Mouse (Mus musculus): ENCODE results near the gene Smg7.

Gene Smg7

GRCm38 (mm10) chr1:152840343-152840742, 62.1 kb downstream of the Smg7 start:
- no peak for DNase-seq (ENCODE audit: low read depth, low spot score)

DNA sequence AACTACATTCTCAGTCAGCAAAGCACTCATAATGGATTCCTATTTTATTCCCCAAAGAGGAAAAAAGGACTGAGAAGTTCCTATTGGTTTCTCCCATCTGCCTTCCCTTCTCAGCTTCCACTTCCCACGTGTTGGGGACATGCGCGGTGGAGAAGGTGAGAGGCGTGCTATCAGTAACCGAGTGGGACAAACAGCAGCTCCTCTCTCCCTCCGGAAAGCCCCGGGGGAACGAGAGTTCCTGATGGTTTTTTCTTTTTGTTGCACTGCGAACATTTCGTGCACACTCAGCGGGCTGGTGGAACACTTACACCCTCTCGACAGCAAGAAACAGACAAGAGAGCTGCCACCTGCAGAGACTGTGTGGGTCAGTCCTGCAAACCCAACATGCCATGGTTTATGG, 63.6 kb downstream of the Smg7 start:
- DNase-seq (ENCODE audit: low read depth, low spot score), result no peak

GRCm38 (mm10) chr1:152838026-152838702, 64.3 kb downstream of the Smg7 start:
- DNase-seq (ENCODE audit: low read depth, low spot score), result no peak

DNA sequence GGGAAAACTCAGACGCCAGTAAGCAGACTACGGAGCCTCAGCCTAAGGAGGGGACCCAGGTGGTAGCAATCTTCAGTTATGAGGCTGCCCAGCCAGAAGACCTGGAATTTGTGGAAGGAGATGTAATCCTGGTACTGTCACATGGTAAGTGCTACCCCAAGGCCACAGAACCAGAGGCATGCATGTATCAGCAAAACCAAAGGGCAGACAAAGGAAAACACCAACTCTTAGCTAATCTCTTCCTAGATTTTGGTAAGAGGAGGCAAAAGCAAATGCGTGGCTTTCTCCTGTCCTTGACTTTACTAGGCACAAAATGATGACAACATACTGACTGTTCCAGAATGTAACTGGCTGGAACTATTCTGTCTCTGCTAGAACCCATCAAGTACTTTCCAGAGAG, 67.4 kb downstream of the Smg7 start:
- no peak for DNase-seq (ENCODE audit: low read depth, low spot score)

DNA sequence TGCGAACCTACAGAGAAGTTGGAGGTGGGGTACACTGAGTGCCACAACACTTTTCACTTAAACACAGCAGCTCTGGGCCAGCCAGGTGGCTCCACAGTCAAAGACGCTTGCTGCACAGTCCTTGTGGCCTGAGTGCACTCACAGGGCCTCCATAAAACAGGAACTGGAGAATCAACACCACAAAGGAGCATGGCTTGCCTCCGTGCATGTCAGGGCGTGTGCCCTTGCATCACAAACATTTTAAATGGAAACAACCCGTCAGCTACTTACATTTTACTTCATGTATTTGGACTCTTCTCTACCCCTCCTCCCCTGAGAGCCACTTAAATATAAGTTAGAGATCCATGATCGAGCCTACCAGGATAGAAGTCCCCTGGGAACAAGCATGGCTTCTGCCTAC, 70.1 kb downstream of the Smg7 start:
- peak; percentile 55 for DNase-seq (ENCODE audit: low read depth, low spot score)

- no peak for DNase-seq (ENCODE audit: low read depth, low spot score)
These were observed 70.8 kb downstream of the Smg7 start for GRCm38 (mm10) chr1:152831619-152832018.

DNA sequence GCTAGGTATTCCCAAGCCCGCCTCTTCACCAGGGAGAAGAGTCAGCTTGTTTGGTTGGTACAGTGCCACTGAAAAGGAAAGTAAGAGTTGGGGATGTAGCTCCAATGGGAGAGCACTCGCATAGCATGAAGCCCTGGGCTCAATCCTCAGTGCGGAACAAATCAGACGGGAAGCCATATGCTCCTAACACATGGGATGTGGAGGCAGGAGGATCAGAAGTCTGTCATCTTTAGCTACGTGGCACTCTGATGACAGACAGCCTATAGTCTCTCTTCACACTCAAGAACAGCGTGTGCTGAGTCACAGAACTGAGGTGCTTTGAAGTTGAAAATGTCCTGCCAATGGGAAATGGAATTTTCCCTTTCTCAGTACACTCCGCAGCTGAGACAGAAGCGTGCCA, 71.4 kb downstream of the Smg7 start:
- no peak for DNase-seq (ENCODE audit: low read depth, low spot score)

DNA sequence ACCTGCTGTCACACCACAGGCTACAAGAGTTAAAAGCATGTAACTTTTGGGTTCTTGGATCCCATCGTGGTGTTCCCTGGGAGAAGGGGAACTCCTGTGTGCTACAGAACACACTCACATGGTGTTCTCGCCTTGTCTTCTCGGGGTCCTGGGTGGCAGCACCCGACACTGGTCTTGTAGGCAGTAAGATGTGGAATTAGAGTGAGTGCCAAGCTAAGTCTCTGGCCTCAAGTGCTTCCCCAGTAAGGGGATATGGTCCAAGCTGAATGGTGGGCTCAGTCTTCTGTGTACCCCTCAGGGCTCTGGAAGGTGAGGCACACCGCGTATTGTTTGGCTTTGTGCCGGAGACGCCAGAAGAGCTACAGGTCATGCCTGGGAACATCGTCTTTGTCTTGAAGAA, 72.4 kb downstream of the Smg7 start:
- no peak for DNase-seq (ENCODE audit: low read depth, low spot score)

DNA sequence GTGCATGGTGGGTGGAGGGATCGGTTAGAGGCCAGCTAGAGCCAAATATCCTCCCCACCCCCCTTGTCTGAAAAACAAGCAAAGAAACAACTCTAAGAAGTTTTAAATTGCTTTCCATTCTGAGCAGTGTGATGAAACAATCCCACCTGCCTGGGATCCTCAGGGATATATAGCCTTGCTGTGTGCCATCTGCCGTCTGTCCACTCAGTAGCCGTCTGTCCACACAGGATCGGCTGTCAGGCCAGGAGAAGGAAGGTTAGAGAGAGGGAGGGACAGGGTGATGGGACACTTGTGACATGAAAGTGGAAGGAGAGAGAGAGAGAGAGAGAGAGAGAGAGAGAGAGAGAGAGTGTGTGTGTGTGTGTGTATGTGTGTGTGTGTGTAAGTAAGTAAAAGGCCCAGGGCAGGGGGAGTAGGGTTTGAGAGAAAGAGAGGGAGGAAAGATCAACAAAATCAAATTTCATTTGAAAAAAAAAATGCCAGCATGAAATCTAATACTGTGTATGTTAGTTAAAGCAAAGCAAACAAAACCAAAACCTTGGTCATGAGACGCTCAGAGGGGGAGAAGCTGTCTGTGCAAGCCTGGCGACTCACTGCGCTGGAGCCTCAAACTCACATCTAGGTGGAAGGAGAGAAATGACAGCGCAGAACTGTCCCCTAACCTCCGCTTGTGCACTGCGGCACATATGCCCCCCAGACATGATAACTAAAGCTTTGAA, 73.7 kb downstream of the Smg7 start:
- no peak for DNase-seq (ENCODE audit: low read depth, low spot score)

DNA sequence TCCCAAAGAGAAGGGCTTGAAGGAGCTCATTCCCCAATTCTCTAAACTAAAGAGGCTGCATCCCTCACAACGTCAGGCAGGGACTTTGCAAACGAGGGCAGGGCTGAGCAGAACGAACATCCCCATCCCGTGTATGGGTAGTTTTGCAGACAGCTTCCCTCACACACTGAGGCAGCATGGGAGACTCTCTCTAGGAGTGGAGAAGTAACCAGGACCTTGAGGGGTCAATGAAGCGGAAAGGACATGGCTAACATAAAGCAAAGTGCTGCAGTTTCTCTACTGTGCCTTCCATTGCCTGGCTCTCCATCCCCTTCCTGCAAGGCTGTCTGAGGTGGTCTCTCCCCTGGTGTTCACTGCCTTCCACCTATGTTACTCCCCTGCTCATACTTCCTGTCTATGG, 74.3 kb downstream of the Smg7 start:
- DNase-seq (ENCODE audit: low read depth, low spot score), result no peak

DNA sequence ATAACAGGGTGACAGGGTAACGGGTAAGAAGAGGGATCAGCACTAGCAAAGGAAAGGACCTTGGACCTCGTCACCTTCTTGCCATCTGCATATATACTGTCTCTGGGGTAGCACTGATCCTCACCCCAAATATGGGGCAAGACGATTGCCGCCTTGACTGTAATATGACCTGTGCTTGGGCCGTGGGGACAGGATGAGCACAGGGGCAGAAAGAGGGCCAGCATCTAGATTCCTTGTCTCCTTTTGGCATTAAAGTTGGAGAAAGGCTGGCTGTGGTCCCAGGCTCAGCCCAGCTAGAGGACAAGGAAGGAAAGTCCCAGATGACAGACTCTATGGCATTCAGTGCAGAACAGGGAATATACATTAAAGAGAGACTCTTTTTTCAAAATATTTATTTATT, 76.0 kb downstream of the Smg7 start:
- no peak for DNase-seq (ENCODE audit: low read depth, low spot score)

GRCm38 (mm10) chr1:152824206-152824605, 78.2 kb downstream of the Smg7 start:
- no peak for DNase-seq (ENCODE audit: low read depth, low spot score)

DNA sequence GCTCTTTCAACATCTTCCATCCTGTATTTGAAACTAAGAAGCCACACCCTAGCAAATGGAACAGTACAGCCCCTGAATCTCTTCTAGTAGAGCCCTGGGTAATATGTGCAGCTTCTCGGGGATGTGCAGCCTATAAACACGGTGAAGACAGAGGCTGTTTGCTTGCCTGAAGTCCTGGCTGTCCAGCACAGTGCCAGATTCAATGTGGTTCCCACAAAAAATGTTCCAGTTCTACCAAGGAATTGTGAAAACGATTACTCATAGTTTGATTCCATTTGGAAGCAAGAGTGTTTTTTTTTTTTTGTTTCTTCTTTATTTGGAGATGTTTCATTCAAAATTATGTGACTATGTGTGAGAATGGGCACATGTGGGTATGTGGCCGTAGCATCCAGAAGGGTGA, 80.7 kb downstream of the Smg7 start:
- DNase-seq (ENCODE audit: low read depth, low spot score), result no peak

DNA sequence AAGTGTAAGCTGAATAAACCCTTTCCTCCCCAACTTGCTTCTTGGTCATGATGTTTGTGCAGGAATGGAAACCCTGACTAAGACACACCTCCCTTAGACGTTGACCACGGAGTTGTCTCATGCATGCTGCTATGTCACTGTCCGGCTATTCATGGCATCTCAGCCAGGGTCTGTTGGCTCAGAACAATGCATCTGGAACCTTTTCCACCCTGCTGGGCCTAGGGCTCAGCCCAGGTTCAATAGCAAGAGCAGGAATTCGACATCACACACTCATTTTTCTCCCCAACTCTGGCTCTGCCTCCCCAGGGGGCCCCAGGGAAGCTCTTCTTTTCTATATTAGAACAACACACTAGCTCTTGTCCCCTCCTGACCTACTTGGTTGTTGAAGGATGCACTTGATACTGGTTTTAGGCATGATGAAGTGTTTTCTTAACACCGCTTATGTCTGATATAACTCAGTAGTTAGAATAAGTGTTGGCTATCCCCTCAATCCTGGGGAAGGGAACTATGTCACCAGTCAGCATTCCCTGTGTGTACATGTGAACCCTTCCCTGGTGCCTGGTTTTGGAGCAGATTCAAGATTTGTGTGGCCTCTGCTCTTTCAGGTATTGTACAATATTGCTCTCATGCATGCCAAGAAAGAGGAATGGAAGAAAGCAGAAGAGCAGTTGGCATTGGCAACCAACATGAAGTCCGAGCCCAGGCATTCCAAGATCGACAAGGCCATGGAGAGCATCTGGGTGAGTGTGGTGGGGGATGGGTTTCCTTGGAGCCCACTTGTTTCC, 81.3 kb downstream of the Smg7 start:
- no peak for DNase-seq (ENCODE audit: low read depth, low spot score)

DNA sequence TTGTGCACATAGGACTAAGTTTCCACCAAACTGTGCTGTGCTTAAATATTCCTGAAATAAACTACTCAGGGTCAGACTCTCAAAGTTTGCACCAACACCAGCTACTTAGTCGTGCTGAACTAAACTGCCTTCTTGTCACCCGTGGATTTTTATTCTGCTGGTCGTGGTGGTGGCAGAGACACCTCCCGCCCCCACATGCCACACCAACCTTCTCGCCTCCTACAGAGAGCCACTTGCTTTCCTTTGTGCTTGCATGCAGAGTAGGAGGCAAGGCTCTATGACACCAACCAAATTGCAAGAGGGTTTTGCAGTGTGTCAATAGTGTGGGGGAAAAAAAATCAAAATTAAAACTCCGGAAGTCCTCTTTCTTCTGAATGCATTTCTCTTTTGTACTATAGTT, 82.9 kb downstream of the Smg7 start:
- DNase-seq (ENCODE audit: low read depth, low spot score), result no peak

- DNase-seq (ENCODE audit: low read depth, low spot score), result peak; percentile 47
These were observed 84.7 kb downstream of the Smg7 start for GRCm38 (mm10) chr1:152817794-152818193.

GRCm38 (mm10) chr1:152817027-152817769, 85.2 kb downstream of the Smg7 start:
- DNase-seq (ENCODE audit: low read depth, low spot score), result peak; percentile 59

- peak; percentile 93 for DNase-seq (ENCODE audit: low read depth, low spot score)
These were observed 87.2 kb downstream of the Smg7 start for GRCm38 (mm10) chr1:152815265-152815701.

GRCm38 (mm10) chr1:152810533-152811439, 91.7 kb downstream of the Smg7 start:
- DNase-seq (ENCODE audit: low read depth, low spot score), result no peak

DNA sequence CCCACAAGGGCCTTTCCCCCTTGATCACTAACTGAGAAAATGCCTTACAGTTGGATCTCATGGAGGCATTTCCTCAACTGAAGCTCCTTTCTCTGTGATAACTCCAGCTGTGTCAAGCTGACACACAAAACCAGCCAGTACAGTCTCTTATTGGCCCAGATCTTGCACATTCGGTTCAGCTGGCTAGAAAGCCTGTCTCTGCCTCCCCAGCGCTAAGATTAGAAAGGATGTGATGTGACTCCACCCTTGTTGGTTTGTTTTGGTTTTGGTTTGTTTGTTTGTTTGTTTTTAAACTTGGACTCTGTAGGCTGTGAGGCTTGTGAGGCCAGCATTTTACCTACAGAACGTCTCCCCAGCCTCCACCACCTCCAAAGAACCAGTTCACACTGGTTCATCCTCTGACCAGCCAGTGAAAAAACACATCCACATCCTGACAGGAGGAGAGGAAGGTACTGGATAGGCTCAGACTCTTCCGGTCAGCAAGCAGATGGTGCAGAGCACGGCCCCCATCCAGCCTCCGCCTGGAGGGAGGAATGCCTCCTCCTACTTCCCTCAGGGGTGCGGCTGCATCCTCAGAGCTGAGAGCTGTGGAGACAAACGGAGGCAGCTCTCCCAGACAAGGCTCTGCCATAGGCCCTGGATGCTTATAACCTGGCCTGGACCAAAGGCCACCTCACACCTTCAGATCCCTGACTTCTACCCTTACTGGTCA, 92.7 kb downstream of the Smg7 start:
- peak; percentile 76 for DNase-seq (ENCODE audit: low read depth, low spot score)

All from ES-CJ7 (cell line).